Mouse (Mus musculus) liver, embryonic 14.5 days (tissue): Measurements from ENCODE around the gene Skint3. TPM values are rescaled to one million over a fixed set of nuclear protein-coding genes. Genes with fewer than 3 reads are reported as not detected.
"Not testable (repeated sequence)": the region's sequence is repeated elsewhere in the genome, so short reads cannot be mapped to it uniquely, and the experiment has no call there.

Experiments
- ATAC-seq: fragments of 200-750 bp; cut with Nextera tagmentation; 2 replicates; pipeline ENCODE4 v1.8.0; 2017; ENCODE audit warnings: moderate number of reproducible peaks, mild to moderate bottlenecking, moderate library complexity; ENCODE audit not compliant: insufficient read depth
- DNase-seq, 3 experiments: peaks; one replicate each; pipeline ENCODE4 v3.0.0-alpha.2; 2012 to 2013; ENCODE audit warnings: low read depth in 3 of 3, low spot score in 3 of 3
- H3K27ac ChIP-seq: fragments of 300-500 bp; sonication (generic); 2 replicates; pipeline ENCODE4 v1.5.1; 2014; ENCODE audit warnings: moderate library complexity, mild to moderate bottlenecking, control low read depth, inconsistent platforms
- H3K27me3 ChIP-seq: fragments of 300-500 bp; sonication (generic); 2 replicates; pipeline ENCODE4 v1.6.1; 2014; ENCODE audit warnings: mild to moderate bottlenecking, low read length, moderate library complexity; ENCODE audit not compliant: control insufficient read depth, insufficient read depth
- H3K36me3 ChIP-seq: fragments of 300-500 bp; sonication (generic); replicated peaks from 2 replicates; pipeline ENCODE4 v1.6.1; 2014; ENCODE audit warnings: low read depth; ENCODE audit not compliant: control insufficient read depth, insufficient read depth
- H3K4me1 ChIP-seq, 2 experiments: fragments of 200-500 bp in 1 of 2; fragments of 300-500 bp in 1 of 2; sonication (generic) in 1 of 2; replicated peaks; 2 replicates each; pipeline ENCODE4 v1.6.1; 2012 to 2014; ENCODE audit warnings: antibody characterized with exemption in 1 of 2, inconsistent platforms in 1 of 2, low read length in 1 of 2; ENCODE audit not compliant: control insufficient read depth in 2 of 2, insufficient read depth in 2 of 2
- H3K4me2 ChIP-seq: fragments of 300-500 bp; sonication (generic); 2 replicates; pipeline ENCODE4 v1.6.1; 2014; ENCODE audit warnings: low read depth, mild to moderate bottlenecking, control low read depth, moderate library complexity
- H3K4me3 ChIP-seq, 2 experiments: fragments of 200-500 bp in 1 of 2; fragments of 300-500 bp in 1 of 2; sonication (generic) in 1 of 2; 2 replicates each; pipeline ENCODE4 v1.5.1; 2012 to 2014; ENCODE audit warnings: low read depth in 2 of 2, low read length in 2 of 2, mild to moderate bottlenecking in 2 of 2, control low read depth in 1 of 2, inconsistent platforms in 1 of 2, moderate library complexity in 1 of 2; ENCODE audit not compliant: insufficient read depth in 1 of 2
- H3K9ac ChIP-seq: fragments of 300-500 bp; sonication (generic); replicated peaks from 2 replicates; pipeline ENCODE4 v1.6.1; 2014; ENCODE audit warnings: mild to moderate bottlenecking, control low read depth, moderate library complexity
- H3K9me3 ChIP-seq: fragments of 300-500 bp; sonication (generic); 2 replicates; pipeline ENCODE4 v1.6.1; 2016; ENCODE audit warnings: low read length, mixed read lengths; ENCODE audit not compliant: control insufficient read depth
- CTCF ChIP-seq: IDR thresholded peaks from 2 replicates; pipeline ENCODE4 v1.5.1; 2016; ENCODE audit warnings: antibody characterized with exemption, low read depth, control low read depth
- EP300 ChIP-seq: IDR thresholded peaks from 2 replicates; pipeline ENCODE4 v1.6.1; 2016; ENCODE audit warnings: antibody characterized with exemption, low read depth
- WGBS: fragments of 180-500 bp; shearing (Covaris S2); extraction: QIAGEN DNeasy Blood & Tissue Kit; methylation state at CpG from one replicate; pipeline ENCODE4 v1.1.7; 2014; ENCODE audit not compliant: insufficient replicate concordance; 5-methylcytosine and 5-hydroxymethylcytosine counted together
- polyA plus RNA-seq, 2 experiments: library from polyadenylated mRNA; depleted of rRNA in 1 of 2; stranded (reverse) in 1 of 2; unstranded in 1 of 2; fragments of >200 nt; fragmentation: Nextera tagmentation in 1 of 2; extraction: Ambion mirVana in 1 of 2; gene quantifications; 2 replicates each; pipeline versions ENCODE4 v1.2.1 to v1.2.3; 2012 to 2014

Skint3 gene
- polyA plus RNA-seq, 2 experiments = 0.02 to 0.04 TPM

DNA sequence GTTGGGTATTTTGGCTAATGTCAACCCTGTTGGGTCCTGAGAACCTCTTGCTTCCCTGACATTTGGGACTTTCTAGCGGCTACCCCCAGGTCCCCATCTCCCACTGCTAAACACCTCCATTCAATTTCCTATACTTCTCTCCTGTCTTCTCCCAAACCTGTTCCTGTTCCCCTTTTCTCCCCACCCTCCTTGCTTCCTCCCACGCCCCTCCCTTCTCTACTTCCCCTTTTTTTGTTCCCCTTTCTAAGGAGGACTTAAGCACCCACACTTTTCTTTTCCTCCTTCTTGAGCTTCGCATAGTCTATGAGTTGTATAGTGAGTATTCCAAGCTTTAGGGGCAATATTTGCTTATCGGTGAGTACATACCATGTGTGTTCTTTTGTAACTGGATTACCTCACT, 56.4 kb downstream of the Skint3 start:
- no peak for ATAC-seq
- TF ChIP-seq EP300 (no peak), CTCF (no peak)

DNA sequence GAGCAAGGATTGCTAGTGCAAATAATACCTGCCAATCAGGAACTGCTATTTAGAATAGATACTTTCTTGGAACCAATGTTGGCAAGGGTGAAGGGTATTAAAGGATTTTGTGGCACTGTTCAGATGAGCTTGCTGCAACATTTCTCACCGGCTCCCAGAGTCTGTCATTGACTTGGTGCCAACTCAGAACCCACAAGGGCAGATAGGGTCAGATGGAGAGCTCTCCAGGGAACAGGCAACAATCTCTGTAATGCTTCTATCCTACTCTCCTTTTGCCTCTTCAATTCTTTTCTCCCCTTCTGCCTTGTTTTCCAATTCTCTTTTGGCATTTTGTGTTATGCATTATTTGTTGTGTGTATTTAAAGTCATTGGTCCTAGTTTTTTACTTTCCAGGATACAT, 70.3 kb downstream of the Skint3 start:
- TF ChIP-seq CTCF (no peak), EP300 (no peak)
- ATAC-seq (no peak), DNase-seq (no peak)
- Histone ChIP-seq H3K4me3 (no peak overlapping the region), H3K36me3 (no peaks in the 10 kb centered on the region), H3K9me3 (no peaks in the 10 kb centered on the region), H3K4me2 (no peak overlapping the region), H3K27me3 (no peaks in the 10 kb centered on the region), H3K27ac (no peak overlapping the region), H3K4me1 (no peaks in the 10 kb centered on the region), H3K9ac (no peak overlapping the region)
- 56% methylated on average over 1 of the region's 1 CpGs for WGBS

More for the DNA sequence above, 56.4 kb downstream of the Skint3 start:
- WGBS = 42% methylated on average over 4 of the region's 4 CpGs
- no peak for DNase-seq
- no peaks in the 10 kb centered on the region for H3K4me1 ChIP-seq
- H3K36me3 ChIP-seq = no peaks in the 10 kb centered on the region
- no peaks in the 10 kb centered on the region for H3K27me3 ChIP-seq
- H3K9ac ChIP-seq = no peak overlapping the region
- H3K27ac ChIP-seq = no peak overlapping the region
- H3K4me3 ChIP-seq = no peak overlapping the region
- H3K4me2 ChIP-seq = no peak overlapping the region
- H3K9me3 ChIP-seq = no peaks in the 10 kb centered on the region

DNA sequence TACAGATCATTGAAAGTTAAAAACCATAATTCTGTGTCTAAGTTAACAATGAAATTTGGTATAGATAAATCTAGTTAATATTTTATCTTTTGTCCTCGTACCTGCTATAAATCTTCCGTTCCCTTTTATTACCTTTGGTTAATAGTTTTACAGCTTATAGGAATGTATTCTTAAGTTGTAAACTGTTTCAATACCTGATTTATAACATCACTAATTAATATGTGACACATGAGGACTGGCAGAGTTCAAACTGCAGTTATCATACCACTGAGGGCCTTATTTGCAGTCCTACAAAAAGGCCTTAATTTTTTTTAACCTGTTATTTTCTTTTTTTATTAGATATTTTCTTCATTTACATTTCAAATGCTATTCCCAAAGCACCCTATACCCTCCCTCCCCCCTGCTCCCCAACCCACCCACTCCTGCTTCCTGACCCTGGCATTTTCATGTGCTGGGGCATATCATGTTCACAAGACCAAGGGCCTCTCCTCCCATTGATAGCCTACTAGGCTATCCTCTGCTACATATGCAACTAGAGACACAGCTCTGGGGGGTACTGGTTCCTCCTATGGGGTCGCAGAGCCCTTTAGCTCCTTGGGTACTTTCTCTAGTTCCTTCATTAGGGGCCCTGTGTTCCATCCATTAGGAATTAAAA, 70.9 kb downstream of the Skint3 start:
- H3K27ac ChIP-seq = no peak overlapping the region
- H3K4me3 ChIP-seq = no peak overlapping the region
- no peak overlapping the region for H3K4me2 ChIP-seq
- TF ChIP-seq CTCF (no peak), EP300 (no peak)
- H3K9ac ChIP-seq = no peak overlapping the region
- no peaks in the 10 kb centered on the region for H3K4me1 ChIP-seq
- ATAC-seq (no peak), DNase-seq (no peak)
- H3K9me3 ChIP-seq = no peaks in the 10 kb centered on the region
- H3K36me3 ChIP-seq = no peaks in the 10 kb centered on the region
- WGBS = 67% methylated on average over 3 of the region's 3 CpGs
- no peaks in the 10 kb centered on the region for H3K27me3 ChIP-seq

GRCm38 (mm10) chr4:112349111-112349510, 117.1 kb downstream of the Skint3 start:
- not testable (repeated sequence) for H3K4me1 ChIP-seq, H3K36me3 ChIP-seq, DNase-seq, H3K9ac ChIP-seq, H3K27me3 ChIP-seq, H3K9me3 ChIP-seq, ATAC-seq, H3K4me3 ChIP-seq, H3K4me2 ChIP-seq, H3K27ac ChIP-seq
- 89% methylated on average over 16 of the region's 17 CpGs for WGBS

Other genes starting within 250 kb of the Skint3 start
- gene Skint1, start 226.0 kb upstream of the Skint3 start, polyA plus RNA-seq (2012; rRNA removed) = not detected in 2 replicates
- gene Skint1, start 226.0 kb upstream of the Skint3 start, polyA plus RNA-seq (2014; fragmentation: Nextera tagmentation; extraction: Ambion mirVana) = not detected in 2 replicates
- not detected in 2 replicates for gene Skint4, start 160.2 kb upstream of the Skint3 start, polyA plus RNA-seq (2012; rRNA removed)
- not detected in 2 replicates for gene Skint4, start 160.2 kb upstream of the Skint3 start, polyA plus RNA-seq (2014; fragmentation: Nextera tagmentation; extraction: Ambion mirVana)
- not detected in 2 replicates for gene Skint9, start 201.7 kb downstream of the Skint3 start, polyA plus RNA-seq (2012; rRNA removed)
- not detected in 2 replicates for gene Skint9, start 201.7 kb downstream of the Skint3 start, polyA plus RNA-seq (2014; fragmentation: Nextera tagmentation; extraction: Ambion mirVana)